Comparison of ENCODE assay signal across 10 mouse cellular contexts in the genomic region with DNA sequence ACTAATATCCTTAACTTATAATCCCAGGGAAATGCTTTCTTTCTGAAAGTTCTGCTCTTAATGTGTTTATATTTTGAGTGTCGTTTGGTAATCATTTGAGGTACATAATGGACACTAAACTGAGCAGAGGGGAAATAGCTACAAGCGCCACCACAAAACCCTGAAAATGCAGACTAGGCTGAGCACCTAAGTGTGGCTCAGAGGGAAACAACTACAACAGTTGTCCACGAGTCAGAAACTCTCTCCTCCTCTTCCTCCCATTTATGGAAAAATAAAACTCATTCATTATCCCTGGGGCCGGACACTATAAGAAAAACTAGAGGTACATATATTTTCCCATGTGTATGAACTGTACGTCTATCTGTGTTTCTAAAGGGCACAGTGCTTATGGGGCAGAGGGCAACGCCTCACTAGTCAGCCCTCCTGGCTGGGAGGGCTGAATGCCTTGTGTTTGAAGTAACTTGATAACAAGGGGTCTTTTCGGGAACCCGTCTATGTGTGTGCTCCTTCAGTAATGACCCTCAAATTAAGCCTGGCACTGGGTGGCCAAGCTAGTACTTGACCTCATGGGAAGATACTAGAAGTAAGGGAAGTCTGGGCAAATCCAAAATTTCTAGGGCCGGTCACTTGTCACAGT.
DNase-seq lines count a peak whose midpoint lies in the region; ATAC-seq and TF ChIP-seq lines count a peak whose summit lies in the region.
"Had no signal": no experiment of that assay in that cellular context is flagged by ENCODE, and none has a peak within 500 bp of the region (broad histone marks: within the 10 kb centered on the region; RNA-seq: fewer than 3 reads in every experiment).

No protein-coding gene starts in this region.

- no peak for DNase-seq in kidney, adult 2 months
- DNase-seq in kidney, postnatal 25 days, result no peak
- DNase-seq in midbrain, embryonic 14.5 days, result peak; percentile 60
- DNase-seq in left cerebral cortex, adult 11 months (ENCODE audit: low spot score), result no peak
- no peak for DNase-seq in frontal cortex, postnatal 14 days (ENCODE audit: low spot score in 2 of 2)
- DNase-seq in adipocyte (ENCODE audit: low spot score), result no peak
- DNase-seq: liver, embryonic 13.5 days; thymus, adult 2 months had no signal

- TF ChIP-seq CTCF in kidney, adult 2 months (conservative IDR thresholded peaks at IDR 0.05; ENCODE audit: insufficient read depth, insufficient read length, low read depth, low read length), result no peak
- no peak for TF ChIP-seq CTCF in cortical plate, adult 2 months (IDR thresholded peaks at IDR 0.05; ENCODE audit: extremely low read depth, insufficient read depth, low read length)

- no peak for TF ChIP-seq POLR2A in kidney, adult 2 months (IDR thresholded peaks at IDR 0.05; ENCODE audit: low read depth, low read length)
- no peak for TF ChIP-seq POLR2A in cortical plate, adult 2 months (IDR thresholded peaks at IDR 0.05; ENCODE audit: extremely low read depth, insufficient read depth, low read length)

- 0 out of 2 replicates have a peak, but pooled peaks have one; percentile 12 for ATAC-seq in forebrain, embryonic 13.5 days
- no peak for ATAC-seq in midbrain, embryonic 14.5 days (ENCODE audit: low FRiP score, low TSS enrichment)

- peak overlapping the region; percentile 76 for H3K4me2 ChIP-seq in forebrain, embryonic 13.5 days
- peak overlapping the region; percentile 81 for H3K4me2 ChIP-seq in midbrain, embryonic 14.5 days (ENCODE audit: low read length)
- H3K4me2 ChIP-seq: liver, embryonic 13.5 days had no signal

- peaks cover 9% of the 10 kb centered on the region; the same call in 1 of the 2 replicates for H3K4me1 ChIP-seq in kidney, adult 2 months (ENCODE audit: control insufficient read depth, insufficient read depth, low read length)
- no peaks in the 10 kb centered on the region; the same call in 1 of the 2 replicates for H3K4me1 ChIP-seq in cortical plate, adult 2 months (ENCODE audit: control insufficient read depth, insufficient read depth, low read length)
- peaks cover 55% of the 10 kb centered on the region for H3K4me1 ChIP-seq in forebrain, embryonic 13.5 days
- peaks cover 41% of the 10 kb centered on the region for H3K4me1 ChIP-seq in midbrain, embryonic 14.5 days (ENCODE audit: control insufficient read depth, insufficient read depth, low read length)
- H3K4me1 ChIP-seq: liver, embryonic 13.5 days had no signal

- H3K36me3 ChIP-seq in kidney, adult 2 months (ENCODE audit: control insufficient read depth, insufficient read depth, low read length), result no peaks in the 10 kb centered on the region
- no peaks in the 10 kb centered on the region for H3K36me3 ChIP-seq in forebrain, embryonic 13.5 days (ENCODE audit: poor library complexity, severe bottlenecking)
- no peaks in the 10 kb centered on the region for H3K36me3 ChIP-seq in midbrain, embryonic 14.5 days (ENCODE audit: control insufficient read depth, insufficient read depth, low read length)
- H3K36me3 ChIP-seq: liver, embryonic 13.5 days had no signal

- peak overlapping the region; percentile 87 for H3K9ac ChIP-seq in forebrain, embryonic 13.5 days
- peak overlapping the region; percentile 66 for H3K9ac ChIP-seq in midbrain, embryonic 14.5 days (replicated peaks; ENCODE audit: low read length)
- H3K9ac ChIP-seq: liver, embryonic 13.5 days had no signal

- no peak overlapping the region; the same call in 1 of the 2 replicates for H3K4me3 ChIP-seq in kidney, adult 2 months (ENCODE audit: insufficient read depth, low read depth, low read length)
- H3K4me3 ChIP-seq in cortical plate, adult 2 months (ENCODE audit: insufficient read depth, low read length), result peak overlapping the region; percentile 35
- H3K4me3 ChIP-seq in forebrain, embryonic 13.5 days, result peak overlapping the region; percentile 54
- H3K4me3 ChIP-seq in midbrain, embryonic 14.5 days (replicated peaks; ENCODE audit: low read depth, low read length), result peak overlapping the region; percentile 50
- H3K4me3 ChIP-seq: liver, embryonic 13.5 days had no signal

- 69% methylated on average over 9 of the region's 9 CpGs for WGBS in kidney, adult 2 months
- WGBS in forebrain, embryonic 13.5 days, result 11% methylated on average over 9 of the region's 9 CpGs
- WGBS in midbrain, embryonic 14.5 days, result 13% methylated on average over 9 of the region's 9 CpGs

- H3K27me3 ChIP-seq in kidney, adult 2 months (replicated peaks; ENCODE audit: control insufficient read depth, insufficient read depth, low read length), result no peaks in the 10 kb centered on the region
- no peaks in the 10 kb centered on the region for H3K27me3 ChIP-seq in forebrain, embryonic 13.5 days
- no peaks in the 10 kb centered on the region for H3K27me3 ChIP-seq in midbrain, embryonic 14.5 days (ENCODE audit: control insufficient read depth, insufficient read depth, low read length)
- H3K27me3 ChIP-seq: liver, embryonic 13.5 days had no signal

- H3K9me3 ChIP-seq in forebrain, embryonic 13.5 days (replicated peaks), result no peaks in the 10 kb centered on the region
- no peaks in the 10 kb centered on the region for H3K9me3 ChIP-seq in midbrain, embryonic 14.5 days (ENCODE audit: control insufficient read depth, low read length)
- H3K9me3 ChIP-seq: liver, embryonic 13.5 days had no signal

- peak overlapping the region; percentile 36; the same call in 1 of the 2 replicates for H3K27ac ChIP-seq in kidney, adult 2 months (ENCODE audit: insufficient read depth, low read depth, low read length)
- peak overlapping the region; percentile 94 for H3K27ac ChIP-seq in cortical plate, adult 2 months (ENCODE audit: insufficient read depth, low read length)
- H3K27ac ChIP-seq in forebrain, embryonic 13.5 days, result peak overlapping the region; percentile 97
- H3K27ac ChIP-seq in midbrain, embryonic 14.5 days (replicated peaks; ENCODE audit: low read depth, low read length), result peak overlapping the region; percentile 85
- H3K27ac ChIP-seq: liver, embryonic 13.5 days had no signal

Comparison
In these comparisons a context has a peak if more than half of its experiments do, and no peak if none do; other contexts are left out.
1. H3K27ac ChIP-seq: peak in every context shown above with its lines; median percentile 97 in forebrain, embryonic 13.5 days; 94 in cortical plate, adult 2 months; 85 in midbrain, embryonic 14.5 days; 36 in kidney, adult 2 months.